Mouse (Mus musculus) liver, postnatal 0 days (tissue): ENCODE results near the gene Hspb6. TPM values are rescaled to one million over a fixed set of nuclear protein-coding genes. Genes with fewer than 3 reads are reported as not detected.

Experiments
- ATAC-seq: fragments of 200-750 bp; cut with Nextera tagmentation; 2 replicates; pipeline ENCODE4 v1.8.0; 2017; ENCODE audit warnings: mild to moderate bottlenecking, moderate library complexity
- DNase-seq: peaks from one replicate; pipeline ENCODE4 v3.0.0-alpha.2; 2016
- H3K27ac ChIP-seq: fragments of 300-500 bp; sonication (generic); 2 replicates; pipeline ENCODE4 v1.5.1; 2014; ENCODE audit warnings: antibody characterized with exemption, moderate library complexity, mild to moderate bottlenecking, low read depth
- H3K27me3 ChIP-seq: fragments of 300-500 bp; sonication (generic); 2 replicates; pipeline ENCODE4 v1.6.1; 2014; ENCODE audit warnings: low read length, control low read depth, mixed read lengths; ENCODE audit not compliant: insufficient read depth
- H3K36me3 ChIP-seq: fragments of 300-500 bp; sonication (generic); replicated peaks from 2 replicates; pipeline ENCODE4 v1.6.1; 2014; ENCODE audit warnings: mild to moderate bottlenecking, control low read depth, low read length, moderate library complexity, mixed read lengths; ENCODE audit not compliant: insufficient read depth
- H3K4me1 ChIP-seq: fragments of 300-500 bp; sonication (generic); 2 replicates; pipeline ENCODE4 v1.6.1; 2014; ENCODE audit warnings: antibody characterized with exemption, mild to moderate bottlenecking, control low read depth; ENCODE audit not compliant: insufficient read depth
- H3K4me2 ChIP-seq: fragments of 300-500 bp; sonication (generic); 2 replicates; pipeline ENCODE4 v1.6.1; 2014; ENCODE audit warnings: low read depth, mild to moderate bottlenecking, low read length, moderate library complexity, mixed read lengths
- H3K4me3 ChIP-seq: fragments of 300-500 bp; sonication (generic); 2 replicates; pipeline ENCODE4 v1.5.1; 2014; ENCODE audit warnings: low read depth, low read length
- H3K9ac ChIP-seq: fragments of 300-500 bp; sonication (generic); replicated peaks from 2 replicates; pipeline ENCODE4 v1.6.1; 2014; ENCODE audit warnings: mild to moderate bottlenecking, moderate library complexity
- H3K9me3 ChIP-seq: fragments of 300-500 bp; sonication (generic); 2 replicates; pipeline ENCODE4 v1.6.1; 2016; ENCODE audit warnings: mild to moderate bottlenecking, control low read depth, low read length, mixed read lengths
- CTCF ChIP-seq: sonication (generic); IDR thresholded peaks from 2 replicates; pipeline ENCODE4 v1.5.1; 2016; ENCODE audit warnings: antibody characterized with exemption, low read depth
- EP300 ChIP-seq: IDR thresholded peaks from 2 replicates; pipeline ENCODE4 v1.6.1; 2016; ENCODE audit warnings: antibody characterized with exemption, low read depth, mild to moderate bottlenecking
- WGBS: fragments of 180-500 bp; shearing (Covaris S2); extraction: QIAGEN DNeasy Blood & Tissue Kit; methylation state at CpG from one replicate; pipeline ENCODE4 v1.1.7; 2014; ENCODE audit not compliant: insufficient replicate concordance; 5-methylcytosine and 5-hydroxymethylcytosine counted together
- polyA plus RNA-seq: library from polyadenylated mRNA; unstranded; fragments of >200 nt; fragmentation: Nextera tagmentation; extraction: Ambion mirVana; gene quantifications from 2 replicates; pipeline ENCODE4 v1.2.1, GENCODE M21; 2015

The Hspb6 gene
- polyA plus RNA-seq, 1 experiment from 2014 or later, result 4.9 TPM

GRCm38 (mm10) chr7:30522871-30523270 lies 29.1 kb upstream of the Hspb6 start:
- DNase-seq (peak; percentile 12), ATAC-seq (no peak)
- no peak overlapping the region for H3K9ac ChIP-seq
- WGBS, result 84% methylated on average over 10 of the region's 10 CpGs
- no peaks in the 10 kb centered on the region for H3K27me3 ChIP-seq
- no peak overlapping the region for H3K27ac ChIP-seq
- peaks cover under 1% of the 10 kb centered on the region for H3K36me3 ChIP-seq
- H3K9me3 ChIP-seq, result no peaks in the 10 kb centered on the region
- H3K4me3 ChIP-seq, result no peak overlapping the region
- H3K4me1 ChIP-seq, result no peaks in the 10 kb centered on the region
- H3K4me2 ChIP-seq, result no peak overlapping the region
- TF ChIP-seq CTCF, result no peak
- no peak for TF ChIP-seq EP300

GRCm38 (mm10) chr7:30524487-30524886 lies 27.5 kb upstream of the Hspb6 start:
- Histone ChIP-seq H3K27ac (no peak overlapping the region), H3K4me1 (no peaks in the 10 kb centered on the region), H3K4me3 (no peak overlapping the region), H3K9me3 (no peaks in the 10 kb centered on the region), H3K4me2 (no peak overlapping the region), H3K36me3 (peaks cover 13% of the 10 kb centered on the region), H3K9ac (no peak overlapping the region), H3K27me3 (no peaks in the 10 kb centered on the region)
- TF ChIP-seq EP300, result no peak
- TF ChIP-seq CTCF, result no peak
- DNase-seq, result peak; percentile 12
- no peak for ATAC-seq
- 83% methylated on average over 6 of the region's 6 CpGs for WGBS

GRCm38 (mm10) chr7:30525954-30526353 lies 26.0 kb upstream of the Hspb6 start:
- Histone ChIP-seq H3K27ac (no peak overlapping the region), H3K9ac (no peak overlapping the region), H3K36me3 (peaks cover 24% of the 10 kb centered on the region), H3K4me1 (no peaks in the 10 kb centered on the region), H3K27me3 (no peaks in the 10 kb centered on the region), H3K9me3 (no peaks in the 10 kb centered on the region), H3K4me3 (no peak overlapping the region), H3K4me2 (no peak overlapping the region)
- ATAC-seq (no peak), DNase-seq (peak; percentile 14)
- WGBS, result 64% methylated on average over 10 of the region's 10 CpGs
- TF ChIP-seq CTCF, result no peak
- no peak for TF ChIP-seq EP300

DNA sequence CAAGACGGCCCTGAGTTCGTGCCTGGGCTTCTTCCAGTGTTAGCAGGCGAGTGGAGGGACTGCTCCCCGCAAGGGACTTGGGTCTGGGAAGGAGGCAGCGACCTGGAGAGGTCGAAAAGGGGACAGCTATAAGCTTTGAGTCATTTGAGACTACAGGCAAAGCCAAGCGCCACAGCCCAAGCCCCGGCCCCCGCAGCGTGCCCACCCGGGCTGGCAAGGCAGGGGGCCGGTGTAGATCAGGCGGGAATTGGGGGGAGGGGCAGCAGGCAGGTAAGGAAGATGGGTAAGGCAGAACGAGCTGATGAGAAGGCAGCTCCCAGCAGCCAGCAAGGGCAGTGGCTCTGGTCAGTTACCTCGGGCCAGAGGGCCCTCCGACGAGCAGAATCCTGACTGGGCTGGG lies 25.6 kb upstream of the Hspb6 start:
- TF ChIP-seq EP300, result no peak
- TF ChIP-seq CTCF, result no peak
- H3K4me3 ChIP-seq, result no peak overlapping the region
- H3K4me2 ChIP-seq, result no peak overlapping the region
- no peaks in the 10 kb centered on the region for H3K4me1 ChIP-seq
- DNase-seq, result peak; percentile 13
- no peak overlapping the region for H3K9ac ChIP-seq
- H3K27me3 ChIP-seq, result no peaks in the 10 kb centered on the region
- ATAC-seq, result no peak
- 67% methylated on average over 14 of the region's 17 CpGs for WGBS
- peaks cover 24% of the 10 kb centered on the region for H3K36me3 ChIP-seq
- H3K27ac ChIP-seq, result no peak overlapping the region
- H3K9me3 ChIP-seq, result no peaks in the 10 kb centered on the region

- WGBS, result 93% methylated on average over 13 of the region's 14 CpGs
- Histone ChIP-seq H3K4me2 (no peak overlapping the region), H3K36me3 (peaks cover 27% of the 10 kb centered on the region)
Observed at GRCm38 (mm10) chr7:30526981-30527380, 25.0 kb upstream of the Hspb6 start.

GRCm38 (mm10) chr7:30531291-30531815 lies 20.6 kb upstream of the Hspb6 start:
- ATAC-seq (no peak), DNase-seq (no peak)
- Histone ChIP-seq H3K36me3 (peaks cover 27% of the 10 kb centered on the region), H3K27ac (no peak overlapping the region), H3K4me2 (no peak overlapping the region), H3K4me1 (peaks cover 14% of the 10 kb centered on the region), H3K9me3 (no peaks in the 10 kb centered on the region), H3K9ac (no peak overlapping the region), H3K27me3 (no peaks in the 10 kb centered on the region), H3K4me3 (no peak overlapping the region)
- whole genome bisulfite sequencing, result 80% methylated on average over 9 of the region's 9 CpGs
- no peak for TF ChIP-seq EP300
- no peak for TF ChIP-seq CTCF

More at GRCm38 (mm10) chr7:30526981-30527380, 25.0 kb upstream of the Hspb6 start:
- no peak overlapping the region for H3K4me3 ChIP-seq
- no peak overlapping the region for H3K9ac ChIP-seq
- no peaks in the 10 kb centered on the region for H3K9me3 ChIP-seq
- no peaks in the 10 kb centered on the region for H3K27me3 ChIP-seq
- H3K27ac ChIP-seq, result no peak overlapping the region
- ATAC-seq (no peak), DNase-seq (no peak)
- H3K4me1 ChIP-seq, result no peaks in the 10 kb centered on the region
- TF ChIP-seq EP300 (no peak), CTCF (no peak)
